Mouse (Mus musculus) heart, postnatal 36 days (tissue): Measurements from ENCODE around the gene Mmp14. TPM values are rescaled to one million over a fixed set of nuclear protein-coding genes. Genes with fewer than 3 reads are reported as not detected.

ENCODE experiments used
- DNase-seq, 2 experiments: peaks; one replicate each; pipeline ENCODE4 v3.0.0; 2021 to 2022
- intact Hi-C: fragments of 180-260 bp; cut with DNase I; formaldehyde crosslinking; loops from one replicate; pipeline ENCODE4 v1.15.1; 2025
- total RNA-seq, 2 experiments: library from RNA; stranded (reverse); gene quantifications; 2 replicates each; pipeline ENCODE4 v1.2.3; 2021

The Mmp14 gene
- total RNA-seq, 2 experiments from 2014 or later: 12.6 to 19.1 TPM

DNA sequence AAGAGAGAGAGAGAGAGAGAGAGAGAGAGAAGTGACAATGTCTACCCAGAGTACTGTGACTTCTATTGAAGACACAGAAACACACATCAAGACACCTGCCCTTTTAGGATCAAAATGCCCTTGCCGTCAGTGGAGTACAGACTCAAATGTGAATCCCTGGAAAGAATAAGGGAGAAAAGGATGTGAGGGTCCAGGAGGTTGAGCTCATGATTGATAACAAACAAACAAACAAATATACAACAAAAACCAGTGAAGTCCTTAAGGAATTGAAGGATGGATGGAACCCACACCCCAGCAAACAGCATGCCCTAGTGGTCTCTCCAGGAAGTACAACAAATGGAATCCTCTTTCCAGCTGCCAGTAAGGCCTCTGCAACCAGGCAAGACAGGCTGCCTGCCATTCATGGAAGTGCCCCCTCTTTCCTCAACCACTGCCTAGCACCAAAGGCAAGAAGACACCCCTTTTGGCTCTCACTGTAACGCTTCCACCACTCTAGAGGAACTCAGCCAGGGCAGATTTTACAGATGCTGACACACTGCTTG is 18.7 kb upstream of the Mmp14 start:
- intact Hi-C loops: loop anchor here (1.0 to 5.0 kb wide), 3 partner anchors 35 to 184 kb away; no protein-coding TSS in a partner anchor
- peak; percentile 56 to 62 for DNase-seq

DNA sequence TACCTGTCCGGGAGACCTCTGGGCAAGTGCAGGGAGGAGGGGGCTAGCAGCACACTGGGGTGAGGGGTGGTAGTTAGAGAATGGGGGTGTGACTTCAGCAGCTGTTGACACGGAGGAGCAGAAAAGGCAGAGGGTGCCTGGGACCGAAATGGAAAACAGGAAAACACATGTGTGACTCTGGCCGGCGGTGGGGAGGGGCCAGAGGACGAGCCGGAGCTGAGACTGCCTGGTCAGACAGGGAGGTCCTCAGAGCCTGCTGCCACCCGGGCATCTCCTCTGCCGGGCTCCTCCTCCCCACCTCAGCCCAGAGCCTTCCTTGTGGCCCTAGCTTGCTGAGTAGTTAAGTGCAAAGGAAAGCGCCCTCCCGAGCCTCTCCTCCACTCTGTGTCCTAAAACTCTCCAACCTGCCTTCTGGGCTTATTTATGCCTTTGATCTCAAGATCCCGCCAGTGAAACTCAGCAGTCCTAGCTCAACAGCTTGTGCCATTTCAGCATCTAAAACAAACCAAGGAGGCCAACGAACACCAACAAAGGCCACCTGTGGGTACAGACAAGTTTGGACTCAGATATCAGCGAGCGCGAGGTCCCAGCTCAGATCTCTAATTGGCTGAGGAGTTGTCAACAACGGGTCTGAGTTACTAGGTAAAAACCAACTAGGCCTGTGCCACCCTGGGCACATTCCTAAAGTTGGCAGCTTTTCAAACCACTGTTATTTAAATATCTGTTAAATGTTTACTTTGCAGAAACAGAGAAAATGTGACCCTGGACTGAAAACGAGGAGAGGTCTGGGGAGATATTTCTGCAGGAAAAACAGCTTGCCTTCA is 17.3 kb upstream of the Mmp14 start:
- peak in 1 of 2 experiments; percentile 39 for DNase-seq
- intact Hi-C loops: loop anchor here (2.0 to 5.0 kb wide), 2 partner anchors 33 to 185 kb away; no protein-coding TSS in a partner anchor

DNA sequence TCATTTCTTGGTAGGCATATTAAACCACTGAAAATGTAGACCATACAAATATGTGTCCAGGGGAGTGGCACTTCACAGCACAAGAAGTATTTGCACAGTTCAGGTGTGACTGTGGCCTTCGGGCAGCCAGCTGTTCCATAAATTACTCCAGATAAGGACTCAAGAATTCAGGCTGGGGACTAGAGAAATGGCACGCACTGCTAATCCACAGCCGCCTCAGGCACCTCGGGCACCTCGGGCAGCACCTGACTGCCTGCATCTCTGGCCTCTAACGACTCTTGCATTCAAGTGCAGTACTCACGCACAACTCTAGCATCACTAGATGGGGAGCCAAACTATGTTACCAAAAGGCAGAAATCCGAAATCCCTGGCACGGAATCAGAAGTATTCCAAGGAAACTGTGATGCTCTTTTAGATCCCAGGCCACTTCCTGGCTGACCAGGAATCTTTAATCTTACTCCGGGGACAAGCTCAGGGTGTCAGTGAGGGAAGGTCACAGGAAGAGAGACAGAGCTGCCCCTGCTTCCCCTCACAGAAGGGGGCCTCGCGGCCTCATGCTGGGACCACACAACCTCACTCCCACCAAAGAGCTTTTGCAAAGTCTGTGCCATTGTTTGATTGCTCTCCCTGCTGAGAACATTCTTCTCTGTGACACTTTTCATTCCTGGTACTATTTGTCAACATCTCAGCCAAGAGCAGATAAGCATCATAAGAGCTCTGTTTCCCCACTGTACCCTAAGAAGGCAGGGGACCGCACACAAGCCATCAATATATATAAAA is 16.0 kb upstream of the Mmp14 start:
- DNase-seq: no peak
- intact Hi-C loops: no loop called here

DNA sequence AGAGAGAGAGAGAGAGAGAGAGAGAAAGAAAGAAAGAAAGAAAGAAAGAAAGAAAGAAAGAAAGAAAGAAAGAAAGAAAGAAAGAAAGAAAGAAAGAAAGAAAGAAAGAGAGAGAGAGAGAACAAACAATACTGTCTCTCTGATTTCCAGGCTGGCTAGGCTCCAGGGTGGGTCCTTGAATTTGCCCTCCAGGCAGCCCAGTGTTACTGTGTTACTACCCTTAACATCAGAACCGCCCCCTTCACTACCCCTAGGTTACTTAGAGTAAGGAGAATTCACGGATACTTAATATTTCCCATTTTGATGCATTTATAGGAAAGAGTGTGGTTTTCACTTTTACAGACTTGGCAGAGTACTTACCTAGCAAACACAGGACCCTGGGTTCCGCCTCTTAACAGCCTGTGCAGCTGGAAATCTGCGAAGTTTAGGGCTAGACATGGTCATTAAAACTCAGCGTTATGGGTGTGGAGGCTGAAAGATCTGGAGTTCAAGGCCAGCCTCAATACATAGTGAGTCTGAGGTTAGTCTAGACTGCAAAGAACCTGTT is 15.1 kb upstream of the Mmp14 start:
- intact Hi-C loops: no loop called here
- no peak for DNase-seq

DNA sequence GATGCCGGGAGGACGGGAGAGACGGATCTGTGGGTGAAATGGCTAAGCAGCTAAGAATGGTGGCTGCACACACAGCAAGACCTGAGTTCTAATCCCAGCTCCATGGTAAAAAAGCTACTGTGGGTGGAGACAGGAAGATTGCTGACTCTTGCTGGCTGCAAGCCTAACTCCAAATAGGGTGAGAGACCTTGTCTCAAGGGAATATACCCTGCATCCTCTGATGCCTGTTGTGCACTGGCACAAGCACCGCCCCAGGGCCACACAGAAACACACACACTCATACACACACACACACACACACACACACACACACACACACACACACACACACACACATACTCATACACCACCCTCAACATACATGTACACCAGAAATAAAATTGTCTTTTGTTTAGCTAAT is 14.6 kb upstream of the Mmp14 start:
- intact Hi-C loops: no loop called here
- DNase-seq: no peak

DNA sequence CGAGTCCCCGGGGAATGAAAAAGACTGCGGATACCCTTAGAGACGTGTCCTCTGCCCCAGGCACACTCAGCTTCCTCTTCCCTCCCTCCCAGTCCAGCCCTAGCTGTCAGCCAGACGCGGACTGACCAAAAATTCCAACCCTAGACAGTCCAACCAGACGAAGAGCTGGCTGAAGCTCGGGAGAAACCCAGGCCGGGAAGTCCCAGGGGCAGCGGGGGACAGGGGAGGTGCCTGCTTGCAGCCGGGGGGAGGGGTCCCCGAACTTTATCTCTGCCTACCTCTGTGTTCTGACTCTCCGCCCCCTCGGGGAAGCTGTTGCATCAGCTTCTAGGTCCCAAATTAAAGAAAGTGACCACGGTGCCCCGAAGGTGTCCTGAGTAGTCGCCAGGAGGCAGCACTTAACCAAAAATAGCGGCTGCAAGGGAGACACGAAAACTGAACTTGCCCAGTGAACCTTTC is 13.8 kb upstream of the Mmp14 start, which contains the start of gene Slc7a7:
TSS of gene Slc7a7 (minus strand) at position 158 of the 459 bp plus-strand sequence.
- intact Hi-C loops: no loop called here
- peak in 1 of 2 experiments; percentile 36 for DNase-seq

DNA sequence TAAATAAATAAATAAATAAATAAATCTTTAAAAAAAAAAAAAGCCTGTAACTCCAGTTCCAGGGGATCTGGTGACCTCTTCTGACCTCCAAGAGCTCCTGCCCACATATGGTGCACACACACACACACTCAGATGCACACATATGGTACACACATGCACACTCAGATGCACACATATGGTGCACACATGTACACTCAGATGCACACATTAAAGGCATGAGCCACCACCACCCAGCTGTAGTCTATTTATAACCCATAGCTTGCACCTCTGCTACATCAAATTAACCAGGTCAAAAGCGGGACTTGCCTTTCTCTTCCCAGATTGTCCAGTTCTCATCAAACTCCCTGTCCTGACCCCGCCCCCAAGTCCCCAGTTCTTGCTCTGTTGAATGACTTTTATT is 10.4 kb upstream of the Mmp14 start:
- DNase-seq: no peak
- intact Hi-C loops: no loop called here

DNA sequence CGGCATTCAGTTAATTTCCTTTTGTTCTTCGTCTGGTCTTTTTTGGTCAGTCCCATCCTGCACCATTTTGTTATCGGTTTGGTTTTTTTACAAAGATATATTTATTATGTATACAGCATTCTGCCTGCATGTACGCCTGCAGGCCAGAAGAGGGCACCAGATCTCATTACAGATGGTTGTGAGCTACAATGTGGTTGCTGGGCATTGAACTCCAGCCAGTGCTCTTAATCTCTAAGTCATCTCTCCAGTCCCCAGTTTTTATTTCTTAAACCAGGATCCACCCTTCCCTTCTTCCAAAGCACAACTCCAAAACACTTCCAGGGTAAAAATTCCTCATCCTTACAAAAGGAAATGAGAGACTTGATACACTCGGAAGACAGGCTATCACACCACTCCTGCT is 8.0 kb upstream of the Mmp14 start:
- intact Hi-C loops: loop anchor here (1.0 kb wide), 1 partner anchor 26 kb away; no protein-coding TSS in a partner anchor
- no peak for DNase-seq

DNA sequence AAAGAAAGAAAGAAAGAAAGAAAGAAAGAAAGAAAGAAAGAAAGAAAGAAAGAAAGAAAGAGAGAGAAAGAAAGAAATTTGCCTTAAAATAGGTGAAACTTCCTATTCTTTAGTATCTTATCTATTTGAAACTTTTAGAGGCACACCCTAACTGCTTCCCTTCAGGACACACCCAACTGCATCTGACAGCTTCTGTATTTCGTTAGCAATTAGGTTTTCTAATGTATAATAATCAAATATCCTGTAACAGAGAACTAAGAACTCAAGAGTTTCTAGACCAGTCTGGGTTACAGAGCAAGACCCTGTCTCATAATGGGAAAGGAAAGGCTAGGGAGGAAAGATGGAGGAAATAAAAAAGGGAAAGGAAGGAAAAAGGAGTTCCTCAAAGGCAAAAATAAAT is 6.8 kb upstream of the Mmp14 start:
- DNase-seq: no peak
- intact Hi-C loops: no loop called here

DNA sequence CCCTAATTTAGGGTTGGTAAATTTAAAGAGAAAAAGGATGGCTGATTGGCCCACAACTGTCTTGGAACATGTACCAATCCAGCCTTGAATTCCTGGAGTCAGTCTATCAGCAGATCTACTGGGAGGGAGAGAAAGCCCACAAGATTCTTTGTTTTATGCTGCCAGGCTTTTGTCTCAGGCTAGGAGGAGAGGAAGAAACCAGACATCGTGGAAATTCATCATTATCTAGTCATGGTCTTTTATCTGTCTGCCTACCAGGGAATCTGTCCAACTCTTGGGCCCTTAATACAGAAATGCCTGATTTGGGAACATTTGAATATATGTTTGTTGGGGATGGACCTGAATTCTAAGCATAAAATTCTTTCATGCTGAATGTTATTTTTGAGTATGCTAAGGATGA is 5.9 kb upstream of the Mmp14 start:
- intact Hi-C loops: no loop called here
- no peak for DNase-seq

DNA sequence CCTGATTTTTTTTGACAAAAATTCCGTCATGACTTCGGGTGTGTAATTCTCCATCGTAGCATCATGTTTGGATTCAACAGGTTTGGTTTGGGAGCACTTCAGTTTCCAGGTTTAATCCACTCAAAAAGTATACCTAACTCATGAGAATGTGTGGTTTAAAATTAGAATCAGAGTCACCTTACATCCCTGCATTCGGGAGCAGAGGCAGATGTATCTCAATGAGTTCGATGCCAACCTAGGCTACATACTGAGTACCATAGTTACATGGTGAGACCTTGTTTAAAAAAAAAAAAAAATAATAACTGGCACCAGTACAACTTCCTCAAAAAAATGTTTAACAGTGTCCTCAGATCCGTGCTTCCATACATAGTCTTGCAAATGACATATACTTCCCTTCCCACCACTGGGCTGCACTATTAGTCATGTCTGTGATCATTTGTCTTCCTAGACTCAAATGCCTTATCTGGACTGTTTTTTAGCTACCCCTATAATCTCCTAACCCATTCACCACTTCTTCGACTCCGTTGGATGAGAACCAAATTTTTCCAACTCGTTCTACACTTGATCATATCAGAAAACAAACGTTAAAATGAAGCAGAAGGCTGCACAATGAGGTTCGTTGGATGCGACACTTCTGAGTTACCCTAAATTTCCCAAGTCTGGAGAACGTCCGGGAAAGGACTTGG is 5.3 kb upstream of the Mmp14 start:
- intact Hi-C loops: no loop called here
- DNase-seq: no peak

DNA sequence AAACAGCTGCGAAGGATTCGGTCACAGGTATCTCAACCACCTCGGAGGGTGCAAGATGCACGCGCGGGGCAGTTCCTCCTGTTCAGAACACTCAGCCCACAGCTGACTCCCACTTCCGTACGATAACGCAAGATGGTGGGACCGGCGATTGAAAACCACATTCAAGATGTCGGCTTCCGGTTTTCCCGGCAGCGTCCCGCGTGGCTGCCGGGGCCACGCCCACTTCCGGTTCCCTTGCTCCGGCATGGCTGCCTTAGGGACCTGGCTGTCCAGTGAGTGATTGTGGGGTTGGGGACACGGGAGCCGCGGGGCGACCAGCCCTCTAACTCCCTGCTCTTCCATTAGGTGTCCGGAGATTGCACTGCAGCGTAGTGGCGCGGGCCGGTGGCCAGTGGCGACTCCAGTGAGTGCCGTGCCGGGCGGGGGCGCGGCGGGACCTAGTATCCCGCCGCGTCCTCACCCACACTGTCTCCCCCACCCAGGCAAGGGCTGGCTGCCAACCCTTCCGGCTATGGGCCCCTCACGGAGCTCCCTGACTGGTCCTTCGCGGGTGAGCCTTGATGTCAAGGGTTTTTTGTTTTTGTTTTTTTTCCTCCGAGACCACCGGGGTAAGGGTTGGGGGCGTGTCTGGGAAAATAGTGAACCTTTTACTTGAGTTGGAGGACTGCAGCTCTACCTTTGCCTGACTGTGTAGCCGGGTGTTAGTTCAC is 4.6 kb upstream of the Mmp14 start, which contains the start of gene Mrpl52:
TSS of gene Mrpl52 (plus strand) at position 221 of the 710 bp plus-strand sequence.
- intact Hi-C loops: no loop called here
- peak; percentile 91 to 94 for DNase-seq

DNA sequence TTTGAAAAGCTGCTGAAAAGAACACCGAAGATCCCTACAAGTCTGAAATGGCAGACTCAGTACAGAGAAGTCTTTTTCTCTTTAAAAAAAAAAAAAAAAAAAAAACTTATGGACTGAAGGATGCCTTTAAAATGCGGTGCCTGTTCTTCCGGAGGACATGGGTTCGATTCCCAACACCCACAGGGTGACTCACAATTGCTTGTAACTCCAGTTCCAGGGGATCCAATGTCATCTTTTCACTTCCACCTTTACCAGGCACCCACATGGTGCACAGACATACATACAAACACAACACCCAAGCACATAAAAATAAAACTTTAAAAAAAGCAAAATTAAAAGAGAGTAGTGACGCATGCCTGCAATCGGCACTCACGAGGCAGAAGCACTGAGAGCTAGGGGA is 3.7 kb upstream of the Mmp14 start:
- intact Hi-C loops: no loop called here
- no peak for DNase-seq

DNA sequence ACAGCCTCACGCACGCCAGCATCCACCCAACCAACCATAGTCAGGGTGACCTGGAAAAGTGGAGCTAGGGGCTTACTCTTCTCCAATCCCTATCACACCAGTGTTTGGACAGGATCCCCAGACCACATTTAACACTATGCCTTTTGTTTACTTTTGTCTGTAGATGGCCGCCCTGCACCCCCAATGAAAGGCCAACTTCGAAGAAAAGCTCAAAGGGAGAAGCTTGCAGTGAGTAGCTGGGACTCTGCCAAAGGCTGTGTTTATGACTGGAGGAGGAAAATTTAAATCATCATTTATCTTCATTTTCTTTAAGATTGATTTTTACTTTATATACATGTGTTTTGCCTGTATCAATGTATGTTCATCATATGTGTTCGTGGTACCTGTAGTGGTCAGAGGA is 3.0 kb upstream of the Mmp14 start:
- DNase-seq: no peak
- intact Hi-C loops: no loop called here

DNA sequence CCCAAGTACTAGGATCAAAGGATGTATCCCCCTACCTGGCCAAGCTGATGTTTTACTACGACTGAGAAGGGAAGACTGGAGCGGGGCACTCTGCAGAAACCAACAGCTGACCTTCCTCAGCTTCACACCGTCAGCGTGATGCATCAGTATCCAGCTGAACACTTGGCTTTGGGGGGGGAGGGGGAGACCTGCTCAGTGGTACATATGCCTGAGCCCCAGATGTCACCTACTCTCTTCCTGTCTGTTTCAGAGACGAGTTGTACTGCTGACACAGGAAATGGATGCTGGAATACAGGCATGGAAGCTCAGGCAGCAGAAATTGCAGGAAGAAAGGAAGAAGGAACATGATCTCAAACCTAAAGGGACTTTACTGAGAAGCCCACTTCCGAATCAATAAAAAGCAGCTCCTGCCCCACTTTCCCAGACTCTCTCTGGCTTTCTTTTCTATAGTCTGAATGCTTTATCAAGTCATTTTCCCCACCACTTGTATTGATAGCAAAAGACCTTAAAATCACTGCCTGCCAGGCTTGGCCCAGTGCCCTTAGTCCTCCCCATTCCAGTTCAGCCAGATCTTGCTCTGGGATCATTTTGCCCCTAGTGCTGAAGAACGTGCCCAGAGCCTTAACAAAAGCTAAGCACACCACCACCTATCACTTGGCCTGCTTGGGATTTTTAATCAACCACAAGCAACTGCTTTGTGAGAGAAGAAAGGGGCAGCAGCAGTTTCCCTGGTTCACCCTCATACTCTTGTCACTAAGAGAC is 1.9 kb upstream of the Mmp14 start:
- DNase-seq: no peak
- intact Hi-C loops: no loop called here

DNA sequence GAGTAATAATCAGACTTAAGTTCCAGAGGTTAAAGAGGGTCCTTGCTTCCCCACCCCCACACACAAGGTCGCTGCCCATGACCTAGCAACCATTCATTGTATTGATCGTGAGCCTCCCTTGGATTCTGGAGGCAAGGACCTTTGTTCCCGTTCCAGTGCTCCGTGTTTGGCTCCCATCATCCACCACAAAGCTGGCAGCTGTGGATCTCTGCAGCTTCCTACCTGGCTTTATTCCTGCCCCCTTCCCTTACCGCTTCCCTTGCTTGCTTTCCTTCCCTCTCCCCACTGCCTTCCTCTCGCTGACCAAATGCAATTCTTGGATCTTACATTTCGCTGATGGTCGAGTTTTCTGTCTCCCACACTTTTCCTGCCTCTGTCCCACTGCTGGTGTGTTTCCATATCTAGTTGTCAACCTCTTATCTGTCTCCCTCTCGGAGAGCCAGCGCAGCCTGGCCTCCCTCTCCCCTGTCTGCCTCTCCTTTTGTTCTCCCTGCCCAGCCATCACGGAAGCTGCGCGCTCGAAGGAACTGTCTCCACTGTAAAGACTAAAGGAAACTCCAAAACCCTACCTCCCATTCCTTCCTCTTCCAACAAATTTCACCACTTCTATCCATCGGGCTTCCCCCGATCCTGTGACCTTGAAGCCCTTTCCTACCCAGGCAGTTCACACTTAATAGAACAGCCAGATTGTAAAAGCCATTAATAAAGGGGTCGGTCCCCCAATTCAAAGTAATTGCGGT is 836 bp upstream of the Mmp14 start:
- intact Hi-C loops: no loop called here
- DNase-seq: peak in 1 of 2 experiments; percentile 15

DNA sequence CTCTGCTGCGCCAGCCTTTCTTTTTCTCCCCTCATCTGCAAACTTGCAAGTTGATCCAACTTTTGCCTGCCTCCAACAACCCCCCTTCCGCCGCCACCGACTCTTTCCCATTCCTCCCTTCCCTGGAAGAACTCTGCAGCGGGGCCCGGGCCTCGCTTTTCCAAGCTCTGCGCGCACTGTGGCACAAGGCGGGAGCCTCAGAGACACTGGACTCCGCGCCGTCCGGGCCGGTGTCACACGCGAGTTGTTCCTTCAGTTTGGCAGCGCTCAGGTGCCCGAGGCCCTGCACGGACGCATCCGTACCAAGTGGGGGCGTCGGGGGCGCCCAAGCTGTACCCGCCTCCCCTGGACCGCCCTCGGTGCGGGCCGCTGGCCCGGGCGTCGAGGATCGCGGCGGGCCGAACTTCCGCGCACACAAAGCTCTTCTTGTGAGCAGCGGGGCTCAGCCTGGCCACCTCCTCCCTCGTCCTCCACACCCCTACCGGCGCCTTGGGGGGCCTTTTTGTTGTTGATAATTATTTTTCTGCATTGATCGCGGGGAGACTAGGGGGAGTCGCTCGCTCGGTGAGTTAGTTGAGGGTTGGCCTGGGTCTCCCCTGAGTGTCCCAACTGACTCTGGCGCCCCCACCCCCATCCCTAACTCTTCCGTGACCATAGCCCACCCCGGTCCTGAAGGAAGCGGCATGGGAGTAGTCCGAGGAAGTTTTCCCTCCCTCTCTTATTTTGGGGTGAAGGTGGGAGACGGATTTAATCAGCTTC is 845 bp downstream of the Mmp14 start:
- intact Hi-C loops: no loop called here
- DNase-seq: peak; percentile 46 to 60
